Mouse (Mus musculus) E14TG2a.4 (cell line): ENCODE data around the gene Mc1r.

ENCODE experiments used
- CTCF ChIP-seq: conservative IDR thresholded peaks from 2 replicates; pipeline ENCODE4 v1.5.1; 2014; ENCODE audit warnings: low read length
- NANOG ChIP-seq: IDR thresholded peaks from 2 replicates; pipeline ENCODE4 v1.6.1; 2014; ENCODE audit warnings: borderline replicate concordance, low read length, mixed read lengths
- POU5F1 ChIP-seq: IDR thresholded peaks from 2 replicates; pipeline ENCODE4 v1.6.1; 2014; ENCODE audit warnings: low read length, borderline replicate concordance

- TF ChIP-seq POU5F1 (no peak), NANOG (no peak), CTCF (no peak)
Measured at GRCm38 (mm10) chr8:123453951-123454350, 47.0 kb downstream of the Mc1r start.
